In genomic region chr10:127352187-127352586, GRCm38 (mm10) we compare ENCODE assay signal across 30 mouse cellular contexts. TPM values are rescaled to one million over a fixed set of nuclear protein-coding genes. Genes with fewer than 3 reads are reported as not detected.
DNase-seq lines count a peak whose midpoint lies in the region; ATAC-seq and TF ChIP-seq lines count a peak whose summit lies in the region.
"Had no signal": no experiment of that assay in that cellular context is flagged by ENCODE, and none has a peak within 500 bp of the region (broad histone marks: within the 10 kb centered on the region; RNA-seq: fewer than 3 reads in every experiment).

No protein-coding gene starts in this region.

- H3K4me1 ChIP-seq in kidney, adult 2 months (ENCODE audit: control insufficient read depth, insufficient read depth, low read length) = no peaks in the 10 kb centered on the region; the same call in 1 of the 2 replicates
- H3K4me1 ChIP-seq in kidney, embryonic 15.5 days = peaks cover 10% of the 10 kb centered on the region
- H3K4me1 ChIP-seq in liver, embryonic 11.5 days (replicated peaks; ENCODE audit: control insufficient read depth, insufficient read depth, low read length) = peaks cover 2% of the 10 kb centered on the region; the same call in 1 of the 2 replicates
- peaks cover 34% of the 10 kb centered on the region for H3K4me1 ChIP-seq in liver, adult 2 months (ENCODE audit: control insufficient read depth, insufficient read depth, low read length)
- H3K4me1 ChIP-seq in liver, postnatal 0 days (ENCODE audit: insufficient read depth) = peaks cover 20% of the 10 kb centered on the region

- no peak overlapping the region; the same call in 1 of the 2 replicates for H3K4me2 ChIP-seq in kidney, embryonic 15.5 days
- no peak overlapping the region for H3K4me2 ChIP-seq in liver, embryonic 11.5 days
- peak overlapping the region; percentile 66; the same call in 1 of the 2 replicates for H3K4me2 ChIP-seq in liver, postnatal 0 days (ENCODE audit: low read depth, low read length)
- H3K4me2 ChIP-seq: embryonic facial prominence, embryonic 13.5 days; forebrain, embryonic 12.5 days; heart, embryonic 15.5 days; hindbrain, embryonic 13.5 days; neural tube, embryonic 15.5 days had no signal

- ATAC-seq in kidney, embryonic 15.5 days (replicated peaks; ENCODE audit: low FRiP score) = no peak
- ATAC-seq in liver, embryonic 11.5 days (replicated peaks; ENCODE audit: low FRiP score) = no peak
- ATAC-seq in liver, postnatal 0 days = peak; percentile 79
- ATAC-seq: midbrain, embryonic 16.5 days had no signal

- H3K27ac ChIP-seq in kidney, adult 2 months (ENCODE audit: insufficient read depth, low read depth, low read length) = no peak overlapping the region
- H3K27ac ChIP-seq in kidney, embryonic 15.5 days = no peak overlapping the region
- H3K27ac ChIP-seq in liver, embryonic 11.5 days (ENCODE audit: low read depth, low read length) = no peak overlapping the region
- H3K27ac ChIP-seq in liver, adult 2 months (replicated peaks; ENCODE audit: insufficient read depth, low read depth, low read length) = peak overlapping the region; percentile 95
- peak overlapping the region; percentile 93 for H3K27ac ChIP-seq in liver, postnatal 0 days (ENCODE audit: low read depth)
- H3K27ac ChIP-seq: embryonic facial prominence, embryonic 13.5 days; forebrain, embryonic 12.5 days; heart, embryonic 15.5 days; hindbrain, embryonic 13.5 days; neural tube, embryonic 15.5 days; stomach, postnatal 0 days had no signal

- WGBS in kidney, adult 2 months = 69% methylated on average over 9 of the region's 9 CpGs
- 81% methylated on average over 9 of the region's 9 CpGs for WGBS in kidney, embryonic 15.5 days
- 80% methylated on average over 9 of the region's 9 CpGs for WGBS in liver, embryonic 11.5 days
- 23% methylated on average over 9 of the region's 9 CpGs for WGBS in liver, adult 2 months
- 67% methylated on average over 9 of the region's 9 CpGs for WGBS in liver, postnatal 0 days (ENCODE audit: insufficient replicate concordance)

- no peak overlapping the region for H3K4me3 ChIP-seq in kidney, adult 2 months (ENCODE audit: insufficient read depth, low read depth, low read length)
- H3K4me3 ChIP-seq in kidney, embryonic 15.5 days (replicated peaks) = no peak overlapping the region
- H3K4me3 ChIP-seq in liver, embryonic 11.5 days (ENCODE audit: low read depth, low read length) = no peak overlapping the region
- 0 out of 2 replicates have a peak overlapping the region, but pooled peaks have one; percentile 67 for H3K4me3 ChIP-seq in liver, adult 2 months (ENCODE audit: insufficient read depth, low read depth, low read length)
- no peak overlapping the region for H3K4me3 ChIP-seq in liver, postnatal 0 days (ENCODE audit: low read depth, low read length)
- H3K4me3 ChIP-seq: embryonic facial prominence, embryonic 13.5 days; erythroblast, embryonic 14.5 days; forebrain, embryonic 12.5 days; heart, embryonic 15.5 days; hindbrain, embryonic 13.5 days; neural tube, embryonic 15.5 days had no signal

- H3K9ac ChIP-seq in kidney, embryonic 15.5 days = no peak overlapping the region
- H3K9ac ChIP-seq in liver, embryonic 11.5 days (ENCODE audit: low read depth, low read length) = no peak overlapping the region
- peak overlapping the region; percentile 80 for H3K9ac ChIP-seq in liver, adult 2 months (ENCODE audit: low read depth, low read length)
- peak overlapping the region; percentile 71 for H3K9ac ChIP-seq in liver, postnatal 0 days (replicated peaks)
- H3K9ac ChIP-seq: embryonic facial prominence, embryonic 13.5 days; forebrain, embryonic 12.5 days; heart, embryonic 15.5 days; hindbrain, embryonic 13.5 days; neural tube, embryonic 15.5 days had no signal

- no peaks in the 10 kb centered on the region for H3K36me3 ChIP-seq in kidney, adult 2 months (ENCODE audit: control insufficient read depth, insufficient read depth, low read length)
- H3K36me3 ChIP-seq in kidney, embryonic 15.5 days = no peaks in the 10 kb centered on the region
- no peaks in the 10 kb centered on the region for H3K36me3 ChIP-seq in liver, embryonic 11.5 days (ENCODE audit: control insufficient read depth, insufficient read depth, low read length)
- peaks cover 7% of the 10 kb centered on the region; the same call in 1 of the 2 replicates for H3K36me3 ChIP-seq in liver, adult 2 months (ENCODE audit: control insufficient read depth, insufficient read depth, low read length)
- no peaks in the 10 kb centered on the region for H3K36me3 ChIP-seq in liver, postnatal 0 days (replicated peaks; ENCODE audit: insufficient read depth, low read length)
- H3K36me3 ChIP-seq: embryonic facial prominence, embryonic 13.5 days; forebrain, embryonic 12.5 days; heart, embryonic 15.5 days; hindbrain, embryonic 13.5 days; neural tube, embryonic 15.5 days had no signal

- no peaks in the 10 kb centered on the region for H3K27me3 ChIP-seq in kidney, adult 2 months (replicated peaks; ENCODE audit: control insufficient read depth, insufficient read depth, low read length)
- H3K27me3 ChIP-seq in kidney, embryonic 15.5 days = peaks cover 4% of the 10 kb centered on the region; the same call in 1 of the 2 replicates
- H3K27me3 ChIP-seq in liver, embryonic 11.5 days (replicated peaks; ENCODE audit: control insufficient read depth, insufficient read depth, low read length) = no peaks in the 10 kb centered on the region
- H3K27me3 ChIP-seq in liver, adult 2 months (ENCODE audit: control insufficient read depth, insufficient read depth, low read length) = no peaks in the 10 kb centered on the region
- H3K27me3 ChIP-seq in liver, postnatal 0 days (ENCODE audit: insufficient read depth, low read length) = no peaks in the 10 kb centered on the region
- H3K27me3 ChIP-seq: heart, embryonic 15.5 days had no signal

- DNase-seq in kidney, adult 2 months = peak; percentile 47
- peak; percentile 58 for DNase-seq in liver
- DNase-seq in liver, embryonic 11.5 days (ENCODE audit: low spot score) = no peak
- DNase-seq in liver, adult 2 months (ENCODE audit: extremely low read depth, low read depth, low spot score) = peak; percentile 96
- DNase-seq in liver, postnatal 0 days = peak; percentile 77
- DNase-seq in thymus, postnatal 25 days = no peak
- no peak for DNase-seq in right cerebral cortex, postnatal 4 days
- DNase-seq: adrenal gland, postnatal 14 days; cerebellum, adult 8-10 months; cerebellum, postnatal 36 days; embryo, embryonic 11 days; gastrocnemius, postnatal 36 days; heart, postnatal 36 days; lung, postnatal 4 days had no signal

- H3K9me3 ChIP-seq in kidney, embryonic 15.5 days (replicated peaks) = no peaks in the 10 kb centered on the region
- H3K9me3 ChIP-seq in liver, embryonic 11.5 days (ENCODE audit: control insufficient read depth, low read length) = no peaks in the 10 kb centered on the region
- no peaks in the 10 kb centered on the region for H3K9me3 ChIP-seq in liver, postnatal 0 days (ENCODE audit: low read length)
- H3K9me3 ChIP-seq: embryonic facial prominence, embryonic 13.5 days; forebrain, embryonic 12.5 days; heart, embryonic 15.5 days; hindbrain, embryonic 13.5 days; neural tube, embryonic 15.5 days had no signal

- peak; percentile 85 for TF ChIP-seq EP300 in liver, postnatal 0 days (IDR thresholded peaks at IDR 0.05; ENCODE audit: low read depth)

- no peak for TF ChIP-seq POLR2A in kidney, adult 2 months (IDR thresholded peaks at IDR 0.05; ENCODE audit: low read depth, low read length)
- TF ChIP-seq POLR2A in liver, adult 2 months (IDR thresholded peaks at IDR 0.05; ENCODE audit: extremely low read depth, insufficient read depth, low read length) = no peak

- peaks cover 13% of the 10 kb centered on the region; the same call in 1 of the 2 replicates for H3K79me2 ChIP-seq in liver, adult 2 months (ENCODE audit: control insufficient read depth, insufficient read depth, low read length)

- no peak for TF ChIP-seq CTCF in kidney, adult 2 months (conservative IDR thresholded peaks at IDR 0.05; ENCODE audit: insufficient read depth, insufficient read length, low read depth, low read length)
- no peak for TF ChIP-seq CTCF in liver, adult 2 months (IDR thresholded peaks at IDR 0.05; ENCODE audit: low read depth, low read length)
- no peak for TF ChIP-seq CTCF in liver, postnatal 0 days (IDR thresholded peaks at IDR 0.05; ENCODE audit: low read depth)

RNA-seq across cellular contexts. Expression of gene Inhbe, which starts 2.0 kb away (rescaled TPM):
- polyA plus RNA-seq in kidney, adult 2 months (2012; rRNA removed) = not detected in 2 replicates
- polyA plus RNA-seq in kidney, embryonic 15.5 days (2015; fragmentation: Nextera tagmentation; extraction: Ambion mirVana) = not detected in 2 replicates
- 0.04 and 0.09 TPM in 2 replicates for polyA plus RNA-seq in liver, embryonic 11.5 days (2014; fragmentation: Nextera tagmentation; extraction: Ambion mirVana)
- 4.8 and 7.5 TPM in 2 replicates for total RNA-seq in liver, adult 2 months (2014; rRNA removed)
- 20.8 and 22.6 TPM in 2 replicates for polyA plus RNA-seq in liver, adult 2 months (2012; rRNA removed)
- polyA plus RNA-seq in liver, postnatal 0 days (2015; fragmentation: Nextera tagmentation; extraction: Ambion mirVana) = 18.4 and 29.0 TPM in 2 replicates
- total RNA-seq: gastrocnemius, postnatal 36 days; heart, adult 8-10 months; heart, postnatal 36 days; layer of hippocampus, adult 8-10 months; megakaryocyte-erythroid progenitor cell, adult 5-6 weeks had no signal
- polyA plus RNA-seq: erythroblast, embryonic 14.5 days; forebrain, embryonic 12.5 days; hindbrain, embryonic 13.5 days; limb, embryonic 14.5 days; lung, embryonic 16.5 days; neural tube, embryonic 15.5 days; small intestine, adult 2 months had no signal

RNA-seq across cellular contexts. Expression of gene Gli1, which starts 10.4 kb away (rescaled TPM):
- 1.7 and 3.0 TPM in 2 replicates for polyA plus RNA-seq in kidney, adult 2 months (2012; rRNA removed)
- 6.3 and 8.2 TPM in 2 replicates for polyA plus RNA-seq in kidney, embryonic 15.5 days (2015; fragmentation: Nextera tagmentation; extraction: Ambion mirVana)
- 2.1 and 2.2 TPM in 2 replicates for polyA plus RNA-seq in liver, embryonic 11.5 days (2014; fragmentation: Nextera tagmentation; extraction: Ambion mirVana)
- not detected in 2 replicates for total RNA-seq in liver, adult 2 months (2014; rRNA removed)
- polyA plus RNA-seq in liver, adult 2 months (2012; rRNA removed) = 0.04 TPM in 2 replicates
- 0.04 TPM in 2 replicates for polyA plus RNA-seq in liver, postnatal 0 days (2015; fragmentation: Nextera tagmentation; extraction: Ambion mirVana)
- total RNA-seq: megakaryocyte-erythroid progenitor cell, adult 5-6 weeks had no signal
- polyA plus RNA-seq: erythroblast, embryonic 14.5 days had no signal

RNA-seq across cellular contexts. Expression of gene Inhbc, which starts 18.0 kb away (rescaled TPM):
- 0.12 TPM in 1 of 2 replicates, not detected in the other for polyA plus RNA-seq in kidney, adult 2 months (2012; rRNA removed)
- polyA plus RNA-seq in kidney, embryonic 15.5 days (2015; fragmentation: Nextera tagmentation; extraction: Ambion mirVana) = 0.19 and 0.45 TPM in 2 replicates
- polyA plus RNA-seq in liver, embryonic 11.5 days (2014; fragmentation: Nextera tagmentation; extraction: Ambion mirVana) = 1.1 and 1.4 TPM in 2 replicates
- total RNA-seq in liver, adult 2 months (2014; rRNA removed) = 8.2 and 18.4 TPM in 2 replicates
- polyA plus RNA-seq in liver, adult 2 months (2012; rRNA removed) = 58.0 and 61.8 TPM in 2 replicates
- polyA plus RNA-seq in liver, postnatal 0 days (2015; fragmentation: Nextera tagmentation; extraction: Ambion mirVana) = 21.0 and 27.2 TPM in 2 replicates
- total RNA-seq: gastrocnemius, postnatal 36 days; heart, adult 8-10 months; heart, postnatal 36 days; layer of hippocampus, adult 8-10 months; left cerebral cortex, postnatal 36 days; megakaryocyte-erythroid progenitor cell, adult 5-6 weeks had no signal
- polyA plus RNA-seq: embryonic facial prominence, embryonic 13.5 days; erythroblast, embryonic 14.5 days; forebrain, embryonic 12.5 days; heart, embryonic 15.5 days; limb, embryonic 14.5 days; lung, embryonic 16.5 days; midbrain, embryonic 16.5 days; neural tube, embryonic 15.5 days; small intestine, adult 2 months; stomach, postnatal 0 days had no signal

RNA-seq across cellular contexts. Expression of gene R3hdm2, which starts 27.9 kb away (rescaled TPM):
- polyA plus RNA-seq in kidney, adult 2 months (2012; rRNA removed) = 93.8 and 101 TPM in 2 replicates
- polyA plus RNA-seq in kidney, embryonic 15.5 days (2015; fragmentation: Nextera tagmentation; extraction: Ambion mirVana) = 34.7 and 35.9 TPM in 2 replicates
- 25.4 and 33.8 TPM in 2 replicates for polyA plus RNA-seq in liver, embryonic 11.5 days (2014; fragmentation: Nextera tagmentation; extraction: Ambion mirVana)
- total RNA-seq in liver, adult 2 months (2014; rRNA removed) = 15.8 and 17.5 TPM in 2 replicates
- 66.9 and 70.1 TPM in 2 replicates for polyA plus RNA-seq in liver, adult 2 months (2012; rRNA removed)
- polyA plus RNA-seq in liver, postnatal 0 days (2015; fragmentation: Nextera tagmentation; extraction: Ambion mirVana) = 16.6 and 17.3 TPM in 2 replicates

RNA-seq across cellular contexts. Expression of gene Arhgap9, which starts 30.4 kb away (rescaled TPM):
- polyA plus RNA-seq in kidney, adult 2 months (2012; rRNA removed) = 2.7 and 6.0 TPM in 2 replicates
- 3.1 and 3.3 TPM in 2 replicates for polyA plus RNA-seq in kidney, embryonic 15.5 days (2015; fragmentation: Nextera tagmentation; extraction: Ambion mirVana)
- 22.0 and 24.4 TPM in 2 replicates for polyA plus RNA-seq in liver, embryonic 11.5 days (2014; fragmentation: Nextera tagmentation; extraction: Ambion mirVana)
- 1.5 and 2.0 TPM in 2 replicates for total RNA-seq in liver, adult 2 months (2014; rRNA removed)
- 1.8 and 2.1 TPM in 2 replicates for polyA plus RNA-seq in liver, adult 2 months (2012; rRNA removed)
- 13.5 and 14.8 TPM in 2 replicates for polyA plus RNA-seq in liver, postnatal 0 days (2015; fragmentation: Nextera tagmentation; extraction: Ambion mirVana)

Comparison
In these comparisons a context has a peak if more than half of its experiments do, and no peak if none do; other contexts are left out.
1. DNase-seq: peak in kidney, adult 2 months (single experiment), liver (single experiment), liver, adult 2 months (single experiment) and liver, postnatal 0 days (single experiment); none in liver, embryonic 11.5 days (single experiment), thymus, postnatal 25 days (single experiment) and right cerebral cortex, postnatal 4 days (single experiment).
2. H3K27ac ChIP-seq: peak in liver, adult 2 months (single experiment) and liver, postnatal 0 days (single experiment); none in kidney, adult 2 months (single experiment), kidney, embryonic 15.5 days (single experiment) and liver, embryonic 11.5 days (single experiment).
3. H3K9ac ChIP-seq: peak in liver, adult 2 months (single experiment) and liver, postnatal 0 days (single experiment); none in kidney, embryonic 15.5 days (single experiment) and liver, embryonic 11.5 days (single experiment).
4. RNA of gene Inhbe, which starts 2.0 kb away (polyA plus RNA-seq): 20.8 to 22.6 TPM in liver, adult 2 months and 18.4 to 29.0 TPM in liver, postnatal 0 days; 0.04 to 0.09 TPM in liver, embryonic 11.5 days, not detected in kidney, adult 2 months and not detected in kidney, embryonic 15.5 days; every median in the first group is over 10 times any median in the second.